Mouse (Mus musculus) T-helper 1 cell (primary cell): ENCODE data around the gene Fto.

ENCODE experiments used
- in situ Hi-C: fragments of 300-600 bp; cut with MboI, MseI; formaldehyde crosslinking; loops from one replicate; pipeline ENCODE4 v1.15.1; 2025; ENCODE audit warnings: high pct_unique_total_duplicates

Fto gene

DNA sequence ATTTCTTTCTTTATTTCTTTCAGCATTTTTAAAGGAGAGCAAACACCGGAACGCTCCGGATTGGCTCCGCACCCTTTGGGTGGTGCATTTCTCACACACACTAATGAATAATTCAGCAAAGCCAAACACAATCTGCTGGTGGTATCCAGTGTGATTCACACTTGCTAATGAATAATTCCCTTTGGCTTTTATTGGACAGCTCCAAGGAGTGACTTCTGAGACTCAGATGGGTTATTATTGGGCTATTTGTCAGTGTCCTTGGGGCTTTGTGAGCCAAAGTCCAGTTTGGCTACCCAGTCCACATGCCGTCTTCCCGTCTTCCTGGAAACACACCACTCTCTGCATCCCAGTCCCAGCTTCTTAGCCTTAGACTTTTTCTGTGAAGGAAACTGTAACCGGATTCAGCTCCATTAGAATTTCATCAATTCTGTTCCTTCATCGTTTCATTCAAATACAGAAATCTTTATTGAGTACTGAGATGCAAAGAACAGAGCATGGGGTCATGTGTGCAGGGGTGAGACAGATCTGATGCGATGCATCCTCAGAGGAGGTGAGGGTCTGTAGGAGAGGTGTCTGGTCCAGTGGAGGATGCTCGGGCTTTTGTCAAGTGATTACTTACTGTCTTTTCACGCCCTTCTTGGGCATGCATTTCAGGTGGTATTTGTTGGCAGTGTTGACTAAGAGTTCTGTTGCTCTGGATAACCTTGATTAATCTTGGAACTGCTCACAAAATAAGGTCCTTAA, 42.8 kb downstream of the Fto start:
- in situ Hi-C loops, result no loop called here

DNA sequence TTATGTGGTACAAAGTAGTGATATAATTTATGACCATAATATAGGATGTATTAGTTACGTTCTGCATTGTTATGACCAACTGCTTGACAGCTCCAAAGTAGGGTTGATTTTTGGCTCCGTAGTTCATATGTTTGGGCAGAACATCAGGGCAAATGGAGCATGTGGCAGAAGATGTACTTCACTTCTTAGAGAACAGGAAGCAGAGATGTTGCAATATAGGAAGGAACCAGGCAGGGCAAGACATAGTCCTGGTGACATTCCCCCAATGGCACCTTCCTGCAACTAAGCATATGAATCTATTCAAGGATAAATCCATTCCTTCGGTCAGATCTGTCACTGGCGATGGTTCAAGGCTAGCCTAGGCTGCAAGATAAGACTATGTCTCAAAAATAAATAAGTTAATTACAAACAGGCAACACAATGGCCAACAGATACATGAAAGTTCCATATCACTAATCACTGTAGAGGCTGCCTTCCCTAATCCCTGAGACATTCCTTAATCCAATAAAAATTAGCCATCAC, 44.2 kb downstream of the Fto start:
- in situ Hi-C loops, result no loop called here

DNA sequence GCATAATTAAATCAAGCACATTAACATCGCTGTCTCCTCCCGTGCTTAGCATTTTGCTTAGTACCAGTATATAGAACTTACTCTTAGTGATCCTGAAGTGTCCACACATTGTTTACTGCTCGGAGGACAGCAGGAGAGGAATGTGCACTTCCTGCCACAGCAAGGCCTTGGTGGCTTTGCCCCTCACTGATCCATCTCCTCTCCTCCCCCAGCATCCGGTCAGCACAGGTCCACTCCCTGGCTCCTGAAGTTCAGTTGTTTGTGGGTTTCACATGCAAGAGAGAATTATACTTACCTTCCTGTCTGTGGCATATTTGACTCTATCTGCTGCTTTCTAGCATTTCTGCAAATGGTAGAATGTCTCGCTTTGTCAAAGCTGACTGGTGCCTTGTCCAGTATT, 44.7 kb downstream of the Fto start:
- in situ Hi-C loops, result no loop called here

DNA sequence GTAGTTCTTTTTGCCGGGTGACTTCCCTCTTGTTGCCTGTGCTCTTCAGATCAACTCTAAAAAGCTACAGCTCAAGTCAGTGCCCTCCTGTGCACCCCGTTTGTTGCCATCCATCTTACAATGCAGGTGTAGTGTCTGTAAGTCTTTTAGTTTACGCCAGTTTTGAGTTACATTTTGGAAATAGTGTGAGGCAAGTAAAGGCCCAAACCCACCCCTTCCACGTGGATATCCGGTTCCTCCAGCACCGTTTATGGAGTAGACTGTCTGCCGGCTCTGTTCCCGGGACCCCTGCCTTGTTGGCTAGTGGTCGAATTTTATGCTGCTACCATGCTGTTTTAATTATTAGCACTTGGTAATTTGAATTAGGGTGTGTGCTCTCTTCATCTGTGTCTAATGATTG, 46.2 kb downstream of the Fto start:
- in situ Hi-C loops, result no loop called here

DNA sequence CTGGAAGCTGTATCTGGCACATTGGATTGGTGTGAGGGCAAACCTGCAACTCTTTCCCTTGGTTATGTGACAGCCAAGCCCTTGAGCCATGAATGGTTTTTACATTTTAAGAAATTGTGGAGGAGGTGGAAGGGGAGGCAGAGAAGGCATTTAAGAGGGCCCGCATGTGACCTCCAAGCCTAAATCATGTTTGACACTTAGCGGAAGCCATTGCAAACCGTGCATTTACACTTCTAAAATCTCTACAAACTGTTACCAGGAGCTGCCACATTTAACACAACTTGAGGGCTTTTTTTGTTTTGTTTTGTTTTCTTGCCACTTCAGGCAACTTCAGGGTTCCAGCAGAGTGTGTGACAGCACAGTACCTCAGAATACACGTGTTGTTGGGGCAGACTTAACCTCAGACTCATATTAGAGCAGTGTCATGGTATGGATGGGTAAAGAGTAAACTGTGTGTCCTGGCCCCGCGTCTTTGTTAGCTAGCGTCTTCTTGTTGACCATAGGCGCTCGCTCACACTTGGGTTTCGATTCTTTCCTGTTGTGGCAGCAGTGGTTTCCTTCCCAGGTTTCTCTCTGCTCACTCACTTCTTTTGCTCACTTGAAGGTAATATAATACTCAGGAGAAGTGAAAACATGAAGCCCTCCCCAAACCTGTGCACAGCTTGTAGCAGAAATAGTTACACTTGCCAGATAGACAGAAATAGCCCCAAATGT, 47.5 kb downstream of the Fto start:
- in situ Hi-C loops, result no loop called here

DNA sequence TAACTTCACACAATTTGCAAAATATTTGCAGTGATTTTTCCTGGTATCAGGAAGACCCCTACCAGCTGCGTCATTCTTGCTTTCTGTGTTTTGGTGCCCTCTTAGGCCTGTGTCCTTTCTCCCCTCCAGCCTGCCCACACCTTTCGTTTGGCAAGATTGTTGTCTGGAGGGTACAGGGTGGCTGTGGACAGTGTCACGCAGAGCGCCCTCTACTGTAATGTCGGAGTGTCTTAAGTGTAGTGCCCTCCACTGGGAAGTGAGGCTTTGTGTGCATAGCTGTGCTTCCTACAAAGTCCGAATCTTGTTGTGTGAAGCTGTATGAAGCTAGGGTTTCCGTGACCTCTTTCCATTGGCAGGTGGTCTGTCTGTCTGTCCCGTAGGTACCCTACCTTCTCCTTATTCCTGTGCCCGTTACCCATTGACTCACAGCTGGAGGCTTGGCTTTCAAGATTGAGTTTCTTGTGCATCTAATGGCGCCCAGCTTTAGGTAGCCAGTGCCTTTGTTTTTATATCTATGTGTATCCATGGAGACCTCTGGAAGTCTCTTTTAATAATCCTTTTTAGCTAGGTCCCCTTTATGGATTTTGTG, 50.0 kb downstream of the Fto start:
- in situ Hi-C loops, result no loop called here

DNA sequence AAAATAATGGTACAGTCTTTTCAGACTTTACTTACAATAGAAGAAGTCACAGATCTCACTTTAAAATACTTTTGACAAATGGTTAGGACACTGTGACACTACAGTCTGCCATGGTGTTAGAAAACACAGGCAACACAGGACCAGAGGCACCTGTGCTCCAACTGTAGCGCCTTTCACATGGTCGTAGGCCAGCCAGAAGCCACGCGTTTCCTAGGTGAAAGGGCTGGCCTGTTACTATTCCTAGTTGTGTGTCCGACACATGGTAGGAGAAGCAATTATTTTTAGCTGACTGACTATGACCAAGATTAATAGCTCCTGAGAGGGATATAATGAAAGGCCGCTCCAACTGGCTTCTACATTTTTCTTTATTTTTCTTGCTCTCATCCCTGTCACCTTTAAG, 50.9 kb downstream of the Fto start:
- in situ Hi-C loops, result no loop called here

DNA sequence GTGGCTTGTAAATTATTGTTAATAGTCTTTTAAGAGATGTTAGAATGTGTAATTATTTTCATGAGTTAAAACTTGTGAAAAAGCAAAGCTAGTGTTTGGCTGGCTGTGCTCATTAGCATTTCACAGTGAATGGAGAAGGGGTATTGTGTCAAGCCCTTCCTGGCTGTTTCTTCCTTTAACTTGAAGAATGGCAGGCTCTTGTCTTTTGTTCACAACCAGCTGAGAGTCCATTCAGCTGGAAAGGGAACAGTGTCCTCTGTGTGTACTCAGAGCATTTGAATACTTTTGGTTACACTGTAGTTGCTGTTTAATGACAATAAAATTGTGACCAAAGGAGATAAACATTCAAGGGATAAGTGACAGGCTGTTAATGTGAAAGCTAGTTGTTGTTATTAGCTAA, 52.5 kb downstream of the Fto start:
- in situ Hi-C loops, result no loop called here

DNA sequence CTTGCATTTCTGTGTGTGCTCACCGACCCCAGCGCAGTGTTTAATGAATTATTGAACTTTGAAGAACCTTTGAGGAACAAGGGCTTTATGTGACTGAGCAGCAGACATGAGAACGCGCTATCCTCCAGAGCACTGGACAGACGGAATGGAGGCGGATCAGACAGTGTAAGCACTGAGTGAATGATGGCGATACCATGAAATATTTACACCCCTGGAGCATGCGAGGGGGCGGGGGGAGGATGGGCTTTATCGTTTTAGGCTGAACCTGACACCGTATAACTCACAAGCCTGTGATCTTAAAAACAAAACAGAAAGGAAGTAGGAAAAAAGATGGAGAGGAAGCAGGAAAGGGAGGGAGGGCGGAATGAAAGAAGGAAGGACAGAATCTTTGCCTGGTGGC, 57.6 kb downstream of the Fto start:
- in situ Hi-C loops, result no loop called here

DNA sequence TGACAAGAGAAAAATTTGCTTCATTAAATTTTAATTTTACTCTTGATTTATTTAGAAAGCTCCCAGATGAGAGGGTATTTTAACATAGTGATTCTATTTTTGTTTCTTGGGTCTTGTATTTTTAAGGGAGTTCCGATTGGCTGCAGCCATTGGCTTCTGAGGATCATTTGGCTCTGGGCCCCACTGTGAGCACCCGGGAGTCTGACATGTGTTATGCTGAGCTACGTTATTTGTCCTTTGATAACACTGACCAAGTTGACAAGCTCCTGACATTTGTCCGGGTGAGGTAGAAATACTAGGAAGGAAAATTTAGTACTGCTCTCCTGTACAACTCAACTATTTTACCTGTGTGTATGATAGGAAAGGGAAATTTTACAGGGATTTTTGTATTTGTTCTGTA, 58.7 kb downstream of the Fto start:
- in situ Hi-C loops, result no loop called here

DNA sequence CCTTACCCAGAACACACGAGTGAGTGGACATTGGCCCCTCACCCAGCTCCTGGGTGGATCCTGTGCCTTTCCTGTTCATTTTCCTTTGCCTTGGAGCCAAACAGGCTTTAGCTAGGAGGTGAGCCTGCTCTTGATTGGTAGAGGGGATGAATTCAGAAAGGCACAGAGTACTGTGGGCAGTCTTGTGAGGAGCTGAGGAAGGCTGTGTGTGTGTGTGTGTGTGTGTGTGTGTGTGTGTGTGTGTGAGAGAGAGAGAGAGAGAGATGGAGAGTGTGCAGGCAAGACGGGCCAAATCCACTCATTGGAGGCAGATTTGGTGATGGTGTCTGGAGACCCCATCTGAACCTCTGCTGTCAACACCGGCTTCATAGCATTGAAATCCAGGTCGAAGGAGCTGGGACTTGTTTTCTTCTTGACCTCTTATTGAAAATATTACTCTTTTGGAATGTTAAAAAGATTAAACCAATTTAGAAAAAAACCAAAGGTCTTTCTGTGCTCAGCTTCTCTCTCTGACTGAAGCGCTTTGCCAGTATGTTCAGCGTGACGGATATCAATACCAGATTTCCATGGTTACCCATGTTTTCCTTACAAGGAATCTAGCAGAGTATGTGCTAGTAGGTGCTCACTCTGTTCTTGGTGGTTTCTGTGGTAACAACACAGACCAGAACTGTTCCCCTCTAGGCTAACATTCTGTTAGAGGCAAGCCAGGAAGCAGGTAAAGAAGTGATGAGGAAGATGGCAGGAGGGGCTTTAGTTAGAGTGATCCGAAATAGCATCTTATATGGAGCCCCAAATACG, 59.7 kb downstream of the Fto start:
- in situ Hi-C loops, result no loop called here

DNA sequence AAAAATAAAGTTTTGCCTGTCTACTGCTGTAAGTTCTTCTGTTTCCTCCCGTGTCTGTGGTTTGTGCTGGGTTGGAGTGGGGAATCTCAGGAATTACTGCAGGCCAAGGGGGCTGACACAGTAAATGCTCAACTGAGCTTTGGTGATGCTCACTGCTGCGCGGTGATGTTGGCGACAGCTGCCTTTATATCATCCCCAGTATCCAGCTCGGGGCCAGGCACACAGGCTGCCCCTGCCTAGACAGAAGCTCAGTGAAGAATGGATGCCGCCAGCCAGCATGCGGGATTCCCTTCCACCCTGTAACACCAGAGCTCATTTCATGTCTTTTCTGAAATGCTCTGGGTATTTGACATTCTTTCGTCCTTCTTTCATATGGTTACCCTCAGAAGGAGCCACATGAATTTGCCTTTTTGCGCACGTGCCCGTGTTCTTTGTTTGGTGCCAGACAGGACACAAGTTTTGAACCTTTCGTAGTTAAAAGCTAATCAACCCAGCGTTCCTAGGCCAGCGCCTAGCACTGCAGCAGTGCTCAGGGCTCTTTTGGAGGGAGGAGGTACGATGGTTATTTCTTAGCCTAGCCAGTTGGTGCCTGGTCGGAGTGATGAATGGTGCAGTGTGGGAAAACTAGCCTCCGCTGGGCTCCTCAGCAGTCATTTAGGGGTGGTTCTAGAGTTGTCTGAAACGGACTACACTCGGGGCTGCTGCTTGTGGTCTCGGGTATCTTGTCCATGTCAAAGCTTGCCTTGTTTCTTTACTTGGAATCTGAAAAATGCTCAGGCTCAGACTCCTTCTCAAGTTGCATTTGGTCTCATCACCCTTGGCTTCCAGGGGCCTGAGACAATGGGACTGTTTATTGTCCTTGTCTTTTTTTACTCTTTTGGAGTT, 62.0 kb downstream of the Fto start:
- in situ Hi-C loops, result loop anchor here (25.0 kb wide), 1 partner anchor 987 kb away; the partner anchor contains the start of gene Irx5

DNA sequence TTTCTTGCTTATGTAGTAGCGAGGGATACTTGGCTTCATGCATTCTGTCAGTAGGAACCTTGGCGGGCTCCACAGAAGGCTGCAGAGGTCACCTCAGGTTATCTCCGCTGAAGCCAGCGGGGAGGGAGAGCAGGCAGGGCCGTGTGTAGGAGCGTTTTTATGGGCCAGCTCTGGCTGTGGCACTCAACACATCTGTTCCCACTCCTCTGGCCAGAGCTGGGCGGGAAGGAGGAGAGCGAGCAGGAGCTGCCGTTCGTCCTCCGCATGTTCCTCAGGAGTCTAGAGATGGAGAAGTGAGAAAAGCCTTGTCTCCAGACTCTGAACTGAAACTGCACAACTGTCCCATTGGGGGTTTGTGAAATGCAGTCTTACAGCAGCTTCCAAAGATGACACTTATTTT, 63.5 kb downstream of the Fto start:
- in situ Hi-C loops, result loop anchor here (25.0 kb wide), 1 partner anchor 986 kb away; the partner anchor contains the start of gene Irx5

DNA sequence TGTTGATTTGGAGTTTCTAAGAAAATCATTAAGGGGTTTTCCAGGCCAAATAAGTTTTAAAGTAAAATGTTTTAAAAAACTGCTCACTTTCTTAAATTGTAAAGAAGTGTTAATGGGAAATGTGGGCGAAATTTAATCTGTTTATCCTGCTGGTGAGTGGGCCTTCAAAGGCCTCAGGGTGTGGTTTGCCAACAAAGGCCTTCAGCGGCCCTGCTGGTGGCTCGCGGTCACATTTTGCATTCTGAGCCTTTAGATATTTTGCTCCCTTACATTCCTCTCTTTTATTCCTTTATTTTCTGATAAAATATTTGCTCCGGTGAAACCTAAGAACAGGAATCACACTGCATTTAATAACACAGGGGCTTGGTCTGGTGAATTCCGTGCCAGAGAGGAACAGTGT, 64.0 kb downstream of the Fto start:
- in situ Hi-C loops, result loop anchor here (25.0 kb wide), 1 partner anchor 985 kb away; the partner anchor contains the start of gene Irx5

DNA sequence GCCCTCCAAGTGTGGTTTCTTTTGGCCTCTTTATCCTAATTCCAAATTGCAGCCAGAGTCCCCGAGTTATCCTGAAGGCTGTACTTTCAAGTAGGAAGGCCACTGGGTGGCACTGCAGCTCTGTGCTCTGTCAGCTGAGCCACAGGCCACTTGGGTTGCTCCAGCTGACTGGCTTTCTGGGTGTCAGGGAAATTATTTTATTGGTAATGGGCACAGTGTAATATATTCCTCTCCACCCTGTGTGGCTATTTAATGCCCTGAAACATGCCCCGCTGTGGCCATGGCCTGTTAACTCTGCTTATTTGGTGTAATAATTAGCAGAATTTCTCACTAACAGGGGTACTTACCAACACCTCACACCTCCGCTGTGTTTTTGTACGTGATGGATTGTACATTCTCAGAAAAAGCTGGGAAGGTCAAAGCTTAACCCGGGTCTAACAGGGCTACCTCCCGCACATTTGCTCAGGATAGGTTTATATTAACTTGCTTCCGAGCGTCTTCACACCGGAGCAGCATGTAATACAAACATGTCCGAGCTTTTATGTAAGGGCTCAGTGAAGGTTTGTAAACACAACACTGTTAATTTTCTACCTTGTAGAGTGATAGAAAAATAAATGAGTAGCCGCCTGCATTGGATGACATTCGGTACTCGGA, 65.6 kb downstream of the Fto start:
- in situ Hi-C loops, result loop anchor here (25.0 kb wide), 1 partner anchor 983 kb away; the partner anchor contains the start of gene Irx5

DNA sequence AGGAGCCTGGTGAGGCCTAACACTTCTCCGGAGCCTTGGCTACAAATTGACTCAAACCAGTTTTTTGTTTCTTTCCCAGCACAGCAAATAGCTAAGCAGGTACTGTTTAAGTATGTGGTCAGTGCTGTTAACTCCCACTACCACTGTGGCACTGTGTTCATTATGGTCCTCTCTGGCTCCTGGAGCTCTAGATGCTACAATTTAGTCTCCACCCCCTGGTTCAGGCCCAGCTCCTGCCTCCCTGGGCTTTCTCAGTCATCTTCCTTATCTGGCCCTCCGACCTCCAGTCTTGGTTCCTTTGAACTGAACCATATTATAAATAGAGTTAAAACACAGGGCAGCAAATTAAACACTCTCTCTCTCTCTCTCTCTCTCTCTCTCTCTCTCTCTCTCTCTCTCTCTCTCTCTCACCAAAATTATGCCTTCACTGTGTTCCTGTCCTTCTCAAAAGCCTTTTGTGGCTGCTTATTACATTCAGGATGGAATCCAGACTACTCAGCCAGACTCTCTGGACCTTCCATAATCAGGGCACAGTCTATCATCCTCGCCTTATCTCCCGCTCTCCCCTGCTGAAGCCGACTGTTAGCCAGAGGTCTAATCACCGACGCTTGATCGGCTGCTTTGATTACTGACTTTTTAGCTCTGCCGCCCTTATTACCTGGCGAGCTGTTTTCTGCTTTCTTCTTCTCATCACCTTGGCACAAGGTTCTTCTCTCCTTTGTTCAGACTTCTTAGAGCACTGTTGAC, 67.6 kb downstream of the Fto start:
- in situ Hi-C loops, result loop anchor here (25.0 kb wide), 1 partner anchor 981 kb away; the partner anchor contains the start of gene Irx5

DNA sequence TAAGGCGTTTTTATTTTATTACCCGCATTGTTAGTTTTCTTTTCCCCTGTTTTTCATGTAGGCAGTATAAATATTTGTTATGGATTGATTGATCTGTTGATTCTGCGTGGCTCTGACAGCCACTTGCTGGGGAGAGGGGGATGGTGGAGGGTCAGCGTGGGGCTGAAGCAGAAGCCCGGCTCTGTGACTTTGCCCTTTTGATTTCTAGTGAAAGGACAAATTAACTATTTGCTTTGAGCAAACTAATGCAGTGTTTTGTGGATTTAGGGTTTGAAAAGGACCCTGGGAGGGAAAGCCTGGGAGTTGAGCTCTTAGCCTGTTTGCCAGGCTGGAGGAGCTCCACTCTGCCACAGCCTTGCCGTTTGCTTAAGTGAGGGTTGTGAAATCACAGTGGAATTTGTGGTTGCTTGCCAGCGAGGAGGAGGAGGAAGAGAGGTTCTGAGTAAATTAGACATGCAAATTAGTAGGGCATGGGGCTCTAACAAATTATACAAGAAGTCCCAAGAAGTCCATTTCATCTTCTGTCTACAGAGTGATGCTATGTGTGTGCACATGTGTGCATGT, 68.3 kb downstream of the Fto start:
- in situ Hi-C loops, result loop anchor here (25.0 kb wide), 1 partner anchor 981 kb away; the partner anchor contains the start of gene Irx5

DNA sequence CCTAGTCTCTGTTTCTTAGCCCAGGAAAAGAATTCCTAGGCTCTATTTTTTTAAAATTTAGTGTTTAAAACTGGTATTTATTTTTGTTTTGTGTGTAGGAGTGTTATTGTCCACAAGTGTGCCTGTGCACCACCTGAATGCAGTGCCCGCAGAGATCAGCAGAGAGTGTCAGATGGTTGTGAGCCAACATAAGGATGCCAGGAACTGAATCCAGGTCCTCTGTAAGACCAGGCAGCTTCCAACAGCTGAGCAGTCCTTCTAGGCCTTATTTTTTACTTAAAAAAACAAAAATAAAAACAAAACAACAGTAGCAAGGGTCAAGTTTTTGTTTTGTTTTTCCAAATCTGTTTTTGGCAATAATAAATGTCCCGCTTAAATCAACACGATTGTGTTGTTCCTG, 69.9 kb downstream of the Fto start:
- in situ Hi-C loops, result loop anchor here (25.0 kb wide), 1 partner anchor 979 kb away; the partner anchor contains the start of gene Irx5

DNA sequence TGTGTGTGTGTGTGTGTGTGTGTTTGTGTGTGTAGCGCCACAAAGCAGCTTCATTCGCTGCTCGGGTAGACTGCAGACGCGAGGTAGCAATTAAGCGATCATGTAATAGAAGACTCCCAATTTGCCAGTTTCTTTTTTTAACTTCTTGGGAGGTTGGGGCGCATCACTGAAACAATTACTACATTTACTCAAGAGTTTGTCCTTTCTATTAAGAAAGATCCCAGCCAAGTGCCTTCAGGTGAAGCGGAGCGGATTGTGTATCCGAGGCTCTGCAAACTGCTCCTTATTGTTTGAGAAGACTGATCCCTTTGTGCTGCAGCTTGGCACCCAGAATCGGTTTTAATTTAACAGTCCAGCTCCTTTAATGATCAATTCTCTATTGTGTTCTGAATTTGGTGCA, 70.5 kb downstream of the Fto start:
- in situ Hi-C loops, result loop anchor here (25.0 kb wide), 1 partner anchor 978 kb away; the partner anchor contains the start of gene Irx5
